20 mouse cellular contexts compared by ENCODE assay signal in the genomic region with DNA sequence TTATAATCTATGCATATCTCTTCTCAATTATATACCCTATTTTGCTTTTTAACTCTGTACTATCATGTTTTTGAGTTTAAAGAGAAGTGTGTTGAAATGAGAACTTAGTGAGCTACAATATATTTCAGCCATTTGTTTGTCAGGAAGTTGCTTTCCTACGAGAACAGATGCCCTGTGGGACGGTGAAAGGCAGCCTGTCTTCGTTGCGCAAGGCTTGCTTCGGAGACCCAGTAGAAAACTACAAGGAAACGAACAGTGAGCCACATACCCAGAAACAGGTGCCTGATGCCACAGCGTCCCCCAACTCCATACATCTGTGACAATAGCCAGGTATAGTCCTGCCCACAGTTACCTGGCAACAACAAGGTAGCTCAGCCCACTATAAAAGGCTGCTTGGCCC.
DNase-seq lines count a peak whose midpoint lies in the region; TF ChIP-seq lines count a peak whose summit lies in the region.
"Had no signal": no experiment of that assay in that cellular context is flagged by ENCODE, and none has a peak within 500 bp of the region (broad histone marks: within the 10 kb centered on the region; RNA-seq: fewer than 3 reads in every experiment).

No protein-coding gene starts in this region.

- H3K27me3 ChIP-seq in thymus, adult 2 months (ENCODE audit: control insufficient read depth, insufficient read depth, low read length) = no peaks in the 10 kb centered on the region
- H3K27me3 ChIP-seq: embryonic facial prominence, embryonic 12.5 days; forebrain, embryonic 13.5 days; forebrain, embryonic 15.5 days had no signal

- peak; percentile 8 to 61 for DNase-seq in layer of hippocampus, adult 18-20 months (ENCODE audit: low spot score in 2 of 2)
- DNase-seq in layer of hippocampus, postnatal 25 days (ENCODE audit: extremely low spot score in 1 of 2, low spot score in 1 of 2) = no peak
- DNase-seq in right cerebral cortex, postnatal 25 days = peak; percentile 5
- DNase-seq in right cerebral cortex, postnatal 10 days (ENCODE audit: low spot score in 2 of 2) = no peak
- peak; percentile 14 to 23 for DNase-seq in layer of hippocampus, adult 8-10 months (ENCODE audit: low spot score in 2 of 2)
- peak; percentile 29 for DNase-seq in layer of hippocampus, adult 9-11 months
- DNase-seq in heart, adult 9 months (ENCODE audit: low spot score in 2 of 2) = no peak
- DNase-seq in thymus, adult 2 months = no peak
- DNase-seq: adrenal gland, adult 2 months; adrenal gland, postnatal 10 days; adrenal gland, postnatal 25 days; cerebellum, adult 11-12 months; cerebellum, adult 2 months; cerebellum, adult 9-10 months; cerebellum, postnatal 10 days; cerebellum, postnatal 25 days had no signal

- no peaks in the 10 kb centered on the region for H3K4me1 ChIP-seq in thymus, adult 2 months (replicated peaks; ENCODE audit: control insufficient read depth, insufficient read depth, low read length)
- H3K4me1 ChIP-seq: embryonic facial prominence, embryonic 10.5 days; embryonic facial prominence, embryonic 12.5 days; forebrain, embryonic 13.5 days; forebrain, embryonic 15.5 days had no signal

- H3K27ac ChIP-seq in thymus, adult 2 months (ENCODE audit: control insufficient read depth, insufficient read depth, low read length) = no peak overlapping the region
- H3K27ac ChIP-seq: embryonic facial prominence, embryonic 10.5 days; embryonic facial prominence, embryonic 12.5 days; forebrain, embryonic 13.5 days; forebrain, embryonic 15.5 days had no signal

- no peak for TF ChIP-seq POLR2A in thymus, adult 2 months (IDR thresholded peaks at IDR 0.05; ENCODE audit: control insufficient read depth, extremely low read depth, insufficient read depth, low read length, poor library complexity)

- H3K36me3 ChIP-seq in thymus, adult 2 months (ENCODE audit: control insufficient read depth, insufficient read depth, low read length) = no peaks in the 10 kb centered on the region
- H3K36me3 ChIP-seq: embryonic facial prominence, embryonic 10.5 days; embryonic facial prominence, embryonic 12.5 days; forebrain, embryonic 15.5 days had no signal

- H3K4me3 ChIP-seq in thymus, adult 2 months (ENCODE audit: control insufficient read depth, insufficient read depth, low read length) = no peak overlapping the region
- H3K4me3 ChIP-seq: embryonic facial prominence, embryonic 10.5 days; embryonic facial prominence, embryonic 12.5 days; forebrain, embryonic 13.5 days; forebrain, embryonic 15.5 days had no signal

- 83% methylated on average over 7 of the region's 7 CpGs for WGBS in thymus, adult 2 months

- TF ChIP-seq CTCF in thymus, adult 2 months (IDR thresholded peaks at IDR 0.05; ENCODE audit: borderline replicate concordance, control insufficient read depth, extremely low read depth, insufficient read depth, low read length, poor library complexity) = no peak

Comparison
In these comparisons a context has a peak if more than half of its experiments do, and no peak if none do; other contexts are left out.
1. DNase-seq: peak in layer of hippocampus, adult 18-20 months (2 of 2), right cerebral cortex, postnatal 25 days (single experiment), layer of hippocampus, adult 8-10 months (2 of 2) and layer of hippocampus, adult 9-11 months (single experiment); none in layer of hippocampus, postnatal 25 days (0 of 2), right cerebral cortex, postnatal 10 days (0 of 2), heart, adult 9 months (0 of 2) and thymus, adult 2 months (single experiment).